ENCODE assay signal across 8 mouse cellular contexts in genomic region chr5:141241645-141242284, GRCm38 (mm10). TPM values are rescaled to one million over a fixed set of nuclear protein-coding genes. Genes with fewer than 3 reads are reported as not detected.
DNase-seq lines count a peak whose midpoint lies in the region; ATAC-seq and TF ChIP-seq lines count a peak whose summit lies in the region.

No protein-coding gene starts in this region.

- peak overlapping the region; percentile 78 for H3K4me3 ChIP-seq in heart, embryonic 11.5 days (ENCODE audit: low read depth, low read length)
- H3K4me3 ChIP-seq in C2C12 (ENCODE audit: insufficient read depth, poor library complexity, severe bottlenecking) = no peak overlapping the region
- H3K4me3 ChIP-seq in bone marrow macrophage, adult 2 months (ENCODE audit: insufficient read depth, low read length) = peak overlapping the region; percentile 55
- H3K4me3 ChIP-seq in hindbrain, embryonic 11.5 days (ENCODE audit: low read depth, low read length) = peak overlapping the region; percentile 68
- peak overlapping the region; percentile 76 for H3K4me3 ChIP-seq in midbrain, embryonic 12.5 days

- H3ac ChIP-seq in C2C12 (ENCODE audit: control insufficient read depth, insufficient read length, low read depth) = peak overlapping the region; percentile 60

- no peaks in the 10 kb centered on the region for H3K79me3 ChIP-seq in C2C12 (ENCODE audit: low read depth)

- peak overlapping the region; percentile 54; the same call in 1 of the 2 replicates for H3K27ac ChIP-seq in heart, embryonic 11.5 days (ENCODE audit: low read depth, low read length)
- no peak overlapping the region for H3K27ac ChIP-seq in bone marrow macrophage, adult 2 months (ENCODE audit: insufficient read depth, low read depth, low read length)
- peak overlapping the region; percentile 67 for H3K27ac ChIP-seq in hindbrain, embryonic 11.5 days (ENCODE audit: low read depth, low read length)
- H3K27ac ChIP-seq in midbrain, embryonic 12.5 days (replicated peaks) = peak overlapping the region; percentile 72

- under 1% methylated on average over 49 of the region's 82 CpGs for WGBS in heart, embryonic 11.5 days (ENCODE audit: insufficient replicate concordance)
- WGBS in hindbrain, embryonic 11.5 days = under 1% methylated on average over 60 of the region's 82 CpGs
- 1% methylated on average over 36 of the region's 82 CpGs for WGBS in midbrain, embryonic 12.5 days

- ATAC-seq in heart, embryonic 11.5 days (replicated peaks; ENCODE audit: insufficient number of reproducible peaks, low FRiP score, low TSS enrichment) = no peak; the same call in 1 of the 2 replicates
- peak; percentile 70 for ATAC-seq in hindbrain, embryonic 11.5 days (ENCODE audit: low FRiP score)
- peak; percentile 59 for ATAC-seq in midbrain, embryonic 12.5 days (ENCODE audit: low FRiP score, low read depth)

- no peak for TF ChIP-seq CTCF in C2C12 (IDR thresholded peaks at IDR 0.05; ENCODE audit: control insufficient read depth, insufficient read depth, insufficient read length)
- TF ChIP-seq CTCF in bone marrow macrophage, adult 2 months (IDR thresholded peaks at IDR 0.05; ENCODE audit: low read depth, low read length) = no peak

- no peaks in the 10 kb centered on the region for H3K9me3 ChIP-seq in heart, embryonic 11.5 days (replicated peaks; ENCODE audit: control insufficient read depth, low read length)
- no peaks in the 10 kb centered on the region for H3K9me3 ChIP-seq in hindbrain, embryonic 11.5 days (ENCODE audit: control insufficient read depth, low read length)
- H3K9me3 ChIP-seq in midbrain, embryonic 12.5 days = no peaks in the 10 kb centered on the region

- H3K4me1 ChIP-seq in heart, embryonic 11.5 days (ENCODE audit: control insufficient read depth, insufficient read depth, low read length) = peaks cover 28% of the 10 kb centered on the region
- no peaks in the 10 kb centered on the region for H3K4me1 ChIP-seq in bone marrow macrophage, adult 2 months (ENCODE audit: control insufficient read depth, insufficient read depth, low read length)
- H3K4me1 ChIP-seq in hindbrain, embryonic 11.5 days (replicated peaks; ENCODE audit: control insufficient read depth, insufficient read depth, low read length) = peaks cover 9% of the 10 kb centered on the region; the same call in 1 of the 2 replicates
- peaks cover 34% of the 10 kb centered on the region for H3K4me1 ChIP-seq in midbrain, embryonic 12.5 days

- no peak for TF ChIP-seq POLR2A in bone marrow macrophage, adult 2 months (IDR thresholded peaks at IDR 0.05; ENCODE audit: borderline replicate concordance, low read depth, low read length)

- peaks cover 12% of the 10 kb centered on the region for H3K27me3 ChIP-seq in heart, embryonic 11.5 days (ENCODE audit: control insufficient read depth, insufficient read depth, low read length)
- no peaks in the 10 kb centered on the region for H3K27me3 ChIP-seq in C2C12 (ENCODE audit: control insufficient read depth, insufficient read depth, insufficient read length)
- H3K27me3 ChIP-seq in hindbrain, embryonic 11.5 days (ENCODE audit: control insufficient read depth, insufficient read depth, low read length) = peaks cover 20% of the 10 kb centered on the region
- H3K27me3 ChIP-seq in midbrain, embryonic 12.5 days = peaks cover 63% of the 10 kb centered on the region

- peak overlapping the region; percentile 95 for H3K4me2 ChIP-seq in heart, embryonic 11.5 days
- peak overlapping the region; percentile 97 for H3K4me2 ChIP-seq in hindbrain, embryonic 11.5 days (replicated peaks; ENCODE audit: low read depth, low read length)
- H3K4me2 ChIP-seq in midbrain, embryonic 12.5 days (replicated peaks) = peak overlapping the region; percentile 98

- no peaks in the 10 kb centered on the region for H3K79me2 ChIP-seq in C2C12 (ENCODE audit: control insufficient read depth, insufficient read depth)

- peak overlapping the region; percentile 83 for H3K9ac ChIP-seq in heart, embryonic 11.5 days (ENCODE audit: low read depth, low read length)
- H3K9ac ChIP-seq in hindbrain, embryonic 11.5 days (ENCODE audit: low read depth, low read length) = peak overlapping the region; percentile 73
- peak overlapping the region; percentile 83 for H3K9ac ChIP-seq in midbrain, embryonic 12.5 days (replicated peaks)

- H3K36me3 ChIP-seq in heart, embryonic 11.5 days (ENCODE audit: control insufficient read depth, insufficient read depth, low read length) = no peaks in the 10 kb centered on the region
- H3K36me3 ChIP-seq in C2C12 (ENCODE audit: control insufficient read depth, insufficient read depth) = no peaks in the 10 kb centered on the region
- H3K36me3 ChIP-seq in hindbrain, embryonic 11.5 days (ENCODE audit: control insufficient read depth, insufficient read depth, low read length) = no peaks in the 10 kb centered on the region
- no peaks in the 10 kb centered on the region for H3K36me3 ChIP-seq in midbrain, embryonic 12.5 days

- DNase-seq in heart, adult 18-20 months = no peak
- no peak for DNase-seq in hindbrain, embryonic 11.5 days (ENCODE audit: low spot score)
- DNase-seq in c-Kit-positive CD71-positive TER-119-positive erythroid progenitor cells, embryonic 14.5 days (ENCODE audit: low spot score) = no peak
- DNase-seq in left cerebral cortex, postnatal 14 days (ENCODE audit: low spot score in 2 of 2) = no peak

- intact Hi-C loops in left cerebral cortex, postnatal 14 days (cut with DNase I) = loop anchor here (5.0 kb wide), 2 partner anchors 369 to 1076 kb away; no protein-coding TSS in a partner anchor

TF ChIP-seq in C2C12, 6 proteins besides CTCF, POLR2A, EP300 and RAD21:
- TF ChIP-seq MYOD1 (IDR thresholded peaks at IDR 0.05; ENCODE audit: control insufficient read depth, insufficient read length, low read depth) (no peak), FOSL1 (IDR thresholded peaks at IDR 0.05; ENCODE audit: insufficient read depth, low read length, poor library complexity, severe bottlenecking) (no peak), USF1 (IDR thresholded peaks at IDR 0.05; ENCODE audit: low read depth) (no peak), CEBPB (IDR thresholded peaks at IDR 0.05; ENCODE audit: low read depth) (no peak), MYOG (IDR thresholded peaks at IDR 0.05; ENCODE audit: control insufficient read depth, extremely low read depth, insufficient read length) (no peak), MAX (IDR thresholded peaks at IDR 0.05) (no peak)

RNA-seq across cellular contexts. Expression of gene Sdk1, which starts 0.5 kb away (rescaled TPM):
- polyA plus RNA-seq in heart, embryonic 11.5 days (2014; fragmentation: Nextera tagmentation; extraction: Ambion mirVana) = 1.9 and 3.1 TPM in 2 replicates
- total RNA-seq in heart, adult 18-20 months (2021) = 1 to 10 TPM in 1 of 2 experiments, under 1 TPM in 1; 0.47 to 1.7 TPM
- polyA plus RNA-seq in C2C12 (2012; fragmentation: generic; extraction: Trizol) = 0.61 TPM
- polyA plus RNA-seq in bone marrow macrophage, adult 2 months (2012; ENCODE audit: insufficient read depth, insufficient read length, missing spikeins) = 0.11 and 0.55 TPM in 2 replicates
- polyA plus RNA-seq in hindbrain, embryonic 11.5 days (2014; fragmentation: Nextera tagmentation; extraction: Ambion mirVana) = 1.1 and 1.5 TPM in 2 replicates
- polyA plus RNA-seq in midbrain, embryonic 12.5 days (2016; fragmentation: Nextera tagmentation; extraction: Ambion mirVana) = 1.4 and 1.7 TPM in 2 replicates
- 10 to 100 TPM; 14.0 to 15.4 TPM for total RNA-seq in left cerebral cortex, postnatal 14 days (2021)
